Mouse (Mus musculus) limb, embryonic 15.5 days (tissue): ENCODE measurements around the gene Zbtb20. TPM values are rescaled to one million over a fixed set of nuclear protein-coding genes. Genes with fewer than 3 reads are reported as not detected.

ENCODE experiments used
- ATAC-seq: fragments of 200-750 bp; cut with Nextera tagmentation; 2 replicates; pipeline ENCODE4 v1.8.0; 2017; ENCODE audit warnings: low read depth, moderate TSS enrichment; ENCODE audit not compliant: insufficient number of reproducible peaks, low FRiP score, low TSS enrichment
- H3K27ac ChIP-seq: fragments of 300-500 bp; sonication (generic); 2 replicates; pipeline ENCODE4 v1.5.1; 2015; ENCODE audit warnings: moderate library complexity, mild to moderate bottlenecking, inconsistent platforms
- H3K27me3 ChIP-seq: fragments of 300-500 bp; sonication (generic); 2 replicates; pipeline ENCODE4 v1.6.1; 2015; ENCODE audit warnings: inconsistent platforms
- H3K36me3 ChIP-seq: fragments of 300-500 bp; sonication (generic); 2 replicates; pipeline ENCODE4 v1.6.1; 2015; ENCODE audit warnings: inconsistent platforms
- H3K4me1 ChIP-seq: fragments of 300-500 bp; sonication (generic); 2 replicates; pipeline ENCODE4 v1.6.1; 2015; ENCODE audit warnings: inconsistent platforms
- H3K4me2 ChIP-seq: fragments of 300-500 bp; sonication (generic); 2 replicates; pipeline ENCODE4 v1.6.1; 2015; ENCODE audit warnings: mild to moderate bottlenecking, inconsistent platforms
- H3K4me3 ChIP-seq: fragments of 300-500 bp; sonication (generic); 2 replicates; pipeline ENCODE4 v1.5.1; 2015; ENCODE audit warnings: mild to moderate bottlenecking, inconsistent platforms
- H3K9ac ChIP-seq: fragments of 300-500 bp; sonication (generic); 2 replicates; pipeline ENCODE4 v1.6.1; 2015; ENCODE audit warnings: inconsistent platforms
- H3K9me3 ChIP-seq: fragments of 300-500 bp; sonication (generic); 2 replicates; pipeline ENCODE4 v1.6.1; 2016; ENCODE audit warnings: inconsistent platforms
- WGBS: fragments of 180-500 bp; shearing (Covaris S2); methylation state at CpG from one replicate; pipeline ENCODE4 v1.1.7; 2015; 5-methylcytosine and 5-hydroxymethylcytosine counted together
- polyA plus RNA-seq: library from polyadenylated mRNA; unstranded; fragments of >200 nt; fragmentation: Nextera tagmentation; extraction: Ambion mirVana; gene quantifications from 2 replicates; pipeline ENCODE4 v1.2.1, GENCODE M21; 2015

Zbtb20 gene
- polyA plus RNA-seq, 1 experiment from 2014 or later = 22.4 TPM

GRCm38 (mm10) chr16:43090188-43090587, 214.5 kb downstream of the Zbtb20 start:
- 78% methylated on average over 3 of the region's 3 CpGs for WGBS
- Histone ChIP-seq H3K27me3 (no peaks in the 10 kb centered on the region), H3K9ac (no peak overlapping the region), H3K9me3 (no peaks in the 10 kb centered on the region), H3K27ac (no peak overlapping the region), H3K4me1 (no peaks in the 10 kb centered on the region), H3K4me3 (no peak overlapping the region), H3K4me2 (no peak overlapping the region), H3K36me3 (no peaks in the 10 kb centered on the region)
- ATAC-seq = no peak

DNA sequence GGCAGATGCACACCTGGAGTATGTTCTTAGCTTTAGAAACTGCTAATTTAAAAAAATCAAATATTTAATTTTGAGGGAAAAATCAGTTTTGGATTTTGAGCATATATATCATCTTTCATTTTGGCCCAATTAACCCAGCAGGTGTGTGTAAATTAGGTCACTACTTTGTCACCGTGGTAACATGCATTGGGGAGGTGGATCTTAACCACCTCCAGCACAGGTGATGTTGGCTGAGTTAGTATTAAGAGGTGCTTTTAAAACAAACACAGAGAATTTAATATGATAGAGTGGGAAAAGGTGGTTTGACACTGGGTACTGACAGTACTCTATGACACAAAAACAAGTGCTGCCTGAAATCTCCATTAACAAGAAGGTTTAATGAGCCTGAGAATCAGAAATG, 218.5 kb downstream of the Zbtb20 start:
- 77% methylated on average over 1 of the region's 1 CpGs for WGBS
- H3K9me3 ChIP-seq = no peaks in the 10 kb centered on the region
- ATAC-seq = no peak

GRCm38 (mm10) chr16:43094756-43095155, 219.1 kb downstream of the Zbtb20 start:
- Histone ChIP-seq H3K9me3 (no peaks in the 10 kb centered on the region), H3K4me2 (no peak overlapping the region), H3K27ac (no peak overlapping the region), H3K4me1 (no peaks in the 10 kb centered on the region), H3K36me3 (no peaks in the 10 kb centered on the region), H3K4me3 (no peak overlapping the region), H3K9ac (no peak overlapping the region), H3K27me3 (no peaks in the 10 kb centered on the region)
- no peak for ATAC-seq
- WGBS = 87% methylated on average over 6 of the region's 6 CpGs

More for the DNA sequence above, 218.5 kb downstream of the Zbtb20 start:
- H3K4me2 ChIP-seq = no peak overlapping the region
- no peak overlapping the region for H3K4me3 ChIP-seq
- H3K27ac ChIP-seq = no peak overlapping the region
- no peak overlapping the region for H3K9ac ChIP-seq
- H3K36me3 ChIP-seq = no peaks in the 10 kb centered on the region
- no peaks in the 10 kb centered on the region for H3K27me3 ChIP-seq
- H3K4me1 ChIP-seq = no peaks in the 10 kb centered on the region

- Histone ChIP-seq H3K4me3 (no peak overlapping the region), H3K27me3 (no peaks in the 10 kb centered on the region), H3K9ac (no peak overlapping the region), H3K4me1 (no peaks in the 10 kb centered on the region), H3K9me3 (no peaks in the 10 kb centered on the region), H3K27ac (no peak overlapping the region), H3K4me2 (no peak overlapping the region), H3K36me3 (no peaks in the 10 kb centered on the region)
- ATAC-seq = no peak
Measured at GRCm38 (mm10) chr16:43096040-43096439, 220.4 kb downstream of the Zbtb20 start.

- Histone ChIP-seq H3K27me3 (no peaks in the 10 kb centered on the region), H3K4me3 (no peak overlapping the region), H3K4me1 (no peaks in the 10 kb centered on the region), H3K36me3 (no peaks in the 10 kb centered on the region), H3K9me3 (no peaks in the 10 kb centered on the region), H3K27ac (no peak overlapping the region), H3K9ac (no peak overlapping the region), H3K4me2 (no peak overlapping the region)
- no peak for ATAC-seq
- 92% methylated on average over 4 of the region's 4 CpGs for WGBS
Measured at GRCm38 (mm10) chr16:43098153-43098552, 222.5 kb downstream of the Zbtb20 start.

DNA sequence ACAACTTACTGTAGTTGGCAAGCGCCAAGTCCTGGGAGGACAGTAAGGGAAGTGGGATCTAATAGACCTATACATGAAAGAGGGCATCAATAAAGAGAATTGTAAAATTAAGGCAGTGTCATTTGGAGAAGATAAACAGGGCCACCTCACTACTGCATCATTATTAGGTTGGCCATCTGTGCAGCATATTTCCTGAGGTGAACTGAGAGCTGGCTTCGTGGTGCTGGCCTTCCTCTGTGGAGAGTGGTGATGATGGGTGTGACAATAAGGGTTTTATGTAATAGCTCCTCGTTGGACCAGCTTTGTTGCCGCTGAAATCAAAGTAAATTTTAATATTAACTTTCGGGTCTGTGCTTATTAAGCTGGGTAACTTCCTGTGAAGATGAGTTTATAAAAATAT, 223.0 kb downstream of the Zbtb20 start:
- H3K9ac ChIP-seq = no peak overlapping the region
- no peaks in the 10 kb centered on the region for H3K36me3 ChIP-seq
- no peaks in the 10 kb centered on the region for H3K27me3 ChIP-seq
- no peaks in the 10 kb centered on the region for H3K9me3 ChIP-seq
- H3K4me1 ChIP-seq = no peaks in the 10 kb centered on the region
- H3K27ac ChIP-seq = no peak overlapping the region
- no peak overlapping the region for H3K4me3 ChIP-seq
- no peak overlapping the region for H3K4me2 ChIP-seq
- no peak for ATAC-seq
- 70% methylated on average over 5 of the region's 5 CpGs for WGBS

GRCm38 (mm10) chr16:43111288-43111687, 235.6 kb downstream of the Zbtb20 start:
- Histone ChIP-seq H3K9me3 (no peaks in the 10 kb centered on the region), H3K4me1 (no peaks in the 10 kb centered on the region), H3K4me2 (no peak overlapping the region), H3K36me3 (no peaks in the 10 kb centered on the region), H3K27me3 (no peaks in the 10 kb centered on the region), H3K4me3 (no peak overlapping the region), H3K27ac (no peak overlapping the region), H3K9ac (no peak overlapping the region)
- WGBS = 77% methylated on average over 1 of the region's 1 CpGs
- no peak for ATAC-seq

DNA sequence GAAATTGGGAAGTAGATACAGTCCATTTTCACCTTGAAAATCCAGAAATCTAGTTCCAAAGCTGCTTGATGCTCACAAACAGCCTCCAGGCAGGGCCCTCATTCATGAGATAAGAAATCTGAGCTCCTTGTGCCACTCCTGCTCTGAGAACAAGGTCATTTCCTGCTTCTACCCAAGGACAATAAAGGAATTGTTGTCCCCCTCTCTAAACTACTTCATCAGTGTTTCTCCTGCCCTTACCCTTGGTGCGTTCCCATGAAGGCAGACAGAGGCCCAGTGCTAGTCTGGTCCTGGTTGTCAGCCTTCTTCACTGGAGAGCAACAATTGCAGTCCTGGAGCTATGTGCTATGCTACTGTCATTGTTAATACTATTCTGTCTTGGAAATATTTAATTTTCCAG, 238.3 kb downstream of the Zbtb20 start:
- Histone ChIP-seq H3K9me3 (no peaks in the 10 kb centered on the region), H3K36me3 (no peaks in the 10 kb centered on the region), H3K4me2 (no peak overlapping the region), H3K9ac (no peak overlapping the region), H3K27me3 (no peaks in the 10 kb centered on the region), H3K4me1 (no peaks in the 10 kb centered on the region), H3K27ac (no peak overlapping the region), H3K4me3 (no peak overlapping the region)
- ATAC-seq = no peak
- WGBS = 69% methylated on average over 1 of the region's 1 CpGs

DNA sequence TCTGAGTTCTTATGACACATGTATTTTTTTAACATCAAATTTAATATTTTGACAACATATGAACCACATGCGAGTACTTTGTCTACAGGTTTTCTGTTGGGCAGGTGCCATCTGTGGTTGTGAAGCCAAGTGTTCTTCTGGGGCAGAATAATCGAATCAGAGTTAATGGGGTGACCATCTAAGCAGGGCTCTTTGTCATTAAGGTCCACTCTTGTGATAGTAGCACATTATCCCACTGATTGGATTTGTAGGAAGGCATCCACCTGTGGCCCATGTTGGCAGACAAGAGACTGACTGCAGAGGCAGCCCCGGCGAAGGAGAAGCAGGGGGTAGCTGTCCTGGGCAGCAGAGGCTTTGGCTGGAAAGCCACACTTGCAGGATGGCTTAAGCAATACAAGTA, 254.3 kb downstream of the Zbtb20 start:
- Histone ChIP-seq H3K9me3 (no peaks in the 10 kb centered on the region), H3K4me3 (no peak overlapping the region), H3K4me1 (no peaks in the 10 kb centered on the region), H3K9ac (no peak overlapping the region), H3K27ac (no peak overlapping the region), H3K27me3 (no peaks in the 10 kb centered on the region), H3K4me2 (no peak overlapping the region), H3K36me3 (no peaks in the 10 kb centered on the region)
- ATAC-seq = no peak
- WGBS = 74% methylated on average over 4 of the region's 4 CpGs

- Histone ChIP-seq H3K27ac (no peak overlapping the region), H3K9ac (no peak overlapping the region), H3K4me3 (no peak overlapping the region), H3K4me1 (no peaks in the 10 kb centered on the region), H3K36me3 (no peaks in the 10 kb centered on the region), H3K4me2 (no peak overlapping the region), H3K27me3 (no peaks in the 10 kb centered on the region), H3K9me3 (no peaks in the 10 kb centered on the region)
- WGBS = 45% methylated on average over 6 of the region's 6 CpGs
- ATAC-seq = no peak
Measured at GRCm38 (mm10) chr16:43130583-43130982, 254.9 kb downstream of the Zbtb20 start.

DNA sequence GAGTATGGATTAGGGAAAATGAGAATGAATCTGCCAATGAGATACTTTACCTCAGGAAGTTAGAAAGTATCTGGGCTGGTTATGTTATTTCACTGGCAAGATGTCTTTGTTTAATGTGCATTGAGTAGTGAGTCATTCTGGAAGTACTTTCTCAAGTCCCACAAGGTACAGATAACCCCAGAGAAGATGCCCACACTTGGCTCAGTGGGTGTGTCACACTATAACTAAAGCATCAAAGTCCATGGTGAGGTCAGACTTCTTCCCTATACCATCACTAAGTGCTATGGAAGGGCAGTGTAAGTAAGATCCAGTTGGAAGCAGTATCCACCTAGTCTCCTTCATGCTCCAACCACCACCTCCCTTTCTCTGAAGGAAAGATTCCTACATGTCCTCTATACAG, 255.4 kb downstream of the Zbtb20 start:
- H3K27ac ChIP-seq = no peak overlapping the region
- H3K4me3 ChIP-seq = no peak overlapping the region
- no peaks in the 10 kb centered on the region for H3K4me1 ChIP-seq
- H3K27me3 ChIP-seq = no peaks in the 10 kb centered on the region
- no peak for ATAC-seq
- H3K36me3 ChIP-seq = no peaks in the 10 kb centered on the region
- H3K9me3 ChIP-seq = no peaks in the 10 kb centered on the region
- no peak overlapping the region for H3K4me2 ChIP-seq
- H3K9ac ChIP-seq = no peak overlapping the region

- no peak overlapping the region for H3K9ac ChIP-seq
- H3K27ac ChIP-seq = no peak overlapping the region
- no peak overlapping the region for H3K4me3 ChIP-seq
- ATAC-seq = no peak
- 61% methylated on average over 4 of the region's 4 CpGs for WGBS
- H3K9me3 ChIP-seq = no peaks in the 10 kb centered on the region
- H3K27me3 ChIP-seq = no peaks in the 10 kb centered on the region
- H3K4me1 ChIP-seq = no peaks in the 10 kb centered on the region
- no peak overlapping the region for H3K4me2 ChIP-seq
- H3K36me3 ChIP-seq = no peaks in the 10 kb centered on the region
Measured at GRCm38 (mm10) chr16:43168506-43168905, 292.8 kb downstream of the Zbtb20 start.

GRCm38 (mm10) chr16:43169273-43169905, 293.7 kb downstream of the Zbtb20 start:
- no peaks in the 10 kb centered on the region for H3K27me3 ChIP-seq
- H3K4me3 ChIP-seq = no peak overlapping the region
- H3K36me3 ChIP-seq = no peaks in the 10 kb centered on the region
- ATAC-seq = no peak
- no peaks in the 10 kb centered on the region for H3K9me3 ChIP-seq
- no peak overlapping the region for H3K27ac ChIP-seq
- WGBS = 82% methylated on average over 2 of the region's 2 CpGs
- H3K9ac ChIP-seq = no peak overlapping the region
- no peaks in the 10 kb centered on the region for H3K4me1 ChIP-seq
- H3K4me2 ChIP-seq = no peak overlapping the region
